Mouse (Mus musculus): Measurements from ENCODE around the gene Pomgnt2.

Gene Pomgnt2

GRCm38 (mm10) chr9:122012816-122013215 is 15.9 kb upstream of the Pomgnt2 start:
- no peak for DNase-seq (ENCODE audit: low read depth)

DNA sequence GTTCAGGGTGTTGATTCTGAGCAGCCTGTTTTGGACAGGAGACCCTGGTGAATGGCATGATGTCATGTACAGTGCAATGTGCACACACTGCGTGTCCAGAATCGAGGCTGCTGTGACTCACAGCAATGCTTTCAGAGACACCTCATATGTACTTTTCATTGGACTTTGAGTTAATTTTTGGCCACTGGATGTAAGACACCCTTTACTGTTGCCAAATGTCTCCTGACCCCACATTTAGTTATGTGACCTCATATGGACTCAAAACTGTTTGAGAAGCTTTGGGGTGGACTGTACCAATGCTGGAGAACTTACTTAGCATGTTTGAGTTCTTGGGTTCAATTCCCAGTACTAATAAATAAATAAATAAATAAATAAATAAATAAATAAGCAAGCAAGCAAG is 13.8 kb upstream of the Pomgnt2 start:
- DNase-seq (ENCODE audit: low read depth), result no peak

DNA sequence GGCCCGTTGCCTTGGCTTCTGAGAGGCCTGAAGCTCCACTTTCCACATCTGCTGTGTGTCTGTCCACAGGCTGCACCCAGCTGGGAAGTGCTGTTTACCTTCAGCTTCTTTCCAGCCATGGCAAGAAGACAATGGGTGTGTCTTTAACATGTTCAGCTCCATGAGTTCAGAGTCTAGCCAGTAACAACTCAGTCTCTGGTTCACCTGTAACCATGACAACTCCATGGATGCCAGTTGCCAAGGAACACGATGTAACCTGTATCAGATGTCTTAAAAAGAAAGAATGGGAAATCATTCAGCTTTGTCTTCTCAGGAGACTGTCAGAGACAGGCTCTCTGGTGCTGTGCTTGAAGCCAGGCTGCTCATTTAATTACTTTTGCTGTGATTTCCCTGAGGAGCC is 12.0 kb upstream of the Pomgnt2 start:
- no peak for DNase-seq (ENCODE audit: low read depth)

DNA sequence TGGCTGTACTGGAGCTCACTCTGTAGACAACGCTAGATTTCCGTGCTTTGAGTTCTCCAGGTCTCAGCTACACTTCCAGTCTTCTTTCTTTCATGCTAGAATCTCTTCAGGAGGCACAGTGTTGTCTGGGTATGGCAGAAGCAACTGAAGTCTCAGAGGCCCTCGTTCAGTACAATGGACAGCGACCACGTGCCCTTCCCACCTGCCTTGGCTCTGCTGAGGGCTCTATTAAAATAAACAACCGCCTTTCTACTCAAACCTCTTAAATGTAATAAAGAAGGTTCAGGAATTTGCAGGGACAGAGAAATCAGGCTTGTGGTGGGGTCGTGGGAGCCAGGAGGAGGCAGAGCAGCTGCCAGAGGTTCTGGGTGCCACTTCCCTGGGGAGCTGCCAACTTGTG is 9.7 kb upstream of the Pomgnt2 start:
- DNase-seq (ENCODE audit: low read depth), result no peak

DNA sequence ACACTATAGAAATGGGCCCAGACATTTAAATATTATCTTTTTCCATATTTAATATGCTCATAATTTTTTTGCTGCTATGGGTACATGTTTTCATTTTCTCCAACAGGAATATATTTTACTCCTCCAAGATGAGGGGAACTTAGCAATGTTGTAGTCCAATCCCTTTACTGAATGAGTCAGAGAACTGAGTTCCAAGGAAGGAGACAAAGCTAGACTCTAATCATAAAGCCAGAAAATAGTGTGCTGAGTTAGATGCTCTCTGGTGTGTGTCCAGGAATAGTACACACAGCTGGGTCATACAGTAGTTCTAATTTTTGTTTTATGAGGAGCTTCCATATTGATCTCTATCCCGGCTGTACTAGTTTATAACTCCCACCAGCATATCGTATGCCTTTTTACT is 9.3 kb upstream of the Pomgnt2 start:
- no peak for DNase-seq (ENCODE audit: low read depth)

DNA sequence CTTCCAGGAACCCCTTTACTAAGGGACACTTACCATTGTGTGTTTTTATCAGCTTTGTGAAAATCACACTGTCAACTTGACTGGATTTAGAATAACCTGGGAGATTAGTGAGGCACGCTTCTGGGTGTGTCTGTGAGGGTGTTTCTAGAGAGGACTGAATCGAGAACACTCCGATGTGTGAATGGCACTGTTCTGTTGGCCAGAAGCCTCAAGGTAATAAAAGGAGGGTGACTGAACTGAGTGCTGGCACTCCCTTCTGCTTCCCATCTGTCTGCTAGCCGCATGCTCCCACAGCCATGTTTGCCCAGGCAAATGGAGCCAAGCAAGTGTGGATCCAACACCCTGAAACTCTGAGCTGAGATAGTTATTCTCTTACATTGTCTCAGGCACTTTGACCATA is 1.1 kb upstream of the Pomgnt2 start:
- DNase-seq (ENCODE audit: low read depth), result no peak

DNA sequence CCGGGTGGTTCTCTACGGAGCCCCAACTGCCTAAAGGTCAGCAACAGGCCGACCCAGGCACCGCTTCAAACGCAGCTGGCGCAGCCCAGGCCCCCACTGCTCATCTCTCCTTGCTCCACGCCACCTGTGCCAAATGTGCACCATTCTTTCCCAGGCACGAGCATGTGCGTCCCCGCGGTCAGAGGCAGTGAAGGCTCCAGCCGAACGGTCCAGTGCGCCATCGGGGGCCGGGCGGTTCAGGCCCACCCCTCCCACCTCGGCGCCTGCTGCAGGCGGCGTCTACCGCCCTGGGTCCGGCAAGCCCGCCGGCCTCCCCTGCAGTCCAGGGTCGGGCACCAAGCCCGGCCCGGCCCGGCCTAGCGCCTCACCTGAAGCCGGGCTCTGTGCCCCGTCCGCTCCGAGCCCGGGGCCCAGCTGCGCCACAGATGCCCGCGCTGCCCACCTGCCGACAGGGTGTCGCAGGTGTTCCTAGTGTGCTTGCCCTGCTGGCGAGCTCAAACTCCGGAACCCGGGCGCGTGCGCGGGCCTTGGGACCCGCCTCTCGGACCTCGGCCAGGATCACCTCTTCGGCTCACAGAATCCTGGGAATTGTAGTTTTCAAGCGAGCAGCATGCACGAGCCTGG is 1.3 kb downstream of the Pomgnt2 start:
- no peak for DNase-seq (ENCODE audit: low read depth)

DNA sequence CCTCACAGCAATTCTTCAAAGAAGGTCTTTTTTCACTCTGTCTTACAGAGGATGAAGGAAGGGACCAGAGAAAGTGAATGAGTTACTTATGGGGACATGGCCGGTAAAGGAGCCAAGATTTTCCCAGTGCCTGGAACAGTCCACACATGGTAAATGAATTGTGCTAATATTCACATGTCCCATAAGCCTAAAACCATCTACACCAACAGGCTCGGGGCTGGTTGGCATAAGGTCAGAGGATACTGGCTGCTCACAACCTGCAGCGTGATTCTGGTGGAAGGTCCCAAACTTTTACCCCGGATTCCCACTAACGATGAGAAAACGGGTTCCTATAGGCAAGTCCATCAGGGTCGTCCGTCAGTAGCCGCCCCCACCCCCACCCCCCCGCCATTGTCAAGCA is 1.8 kb downstream of the Pomgnt2 start:
- DNase-seq (ENCODE audit: low read depth), result no peak

- DNase-seq (ENCODE audit: low read depth), result no peak
Observed at GRCm38 (mm10) chr9:121993047-121993446, 3.9 kb downstream of the Pomgnt2 start.

DNA sequence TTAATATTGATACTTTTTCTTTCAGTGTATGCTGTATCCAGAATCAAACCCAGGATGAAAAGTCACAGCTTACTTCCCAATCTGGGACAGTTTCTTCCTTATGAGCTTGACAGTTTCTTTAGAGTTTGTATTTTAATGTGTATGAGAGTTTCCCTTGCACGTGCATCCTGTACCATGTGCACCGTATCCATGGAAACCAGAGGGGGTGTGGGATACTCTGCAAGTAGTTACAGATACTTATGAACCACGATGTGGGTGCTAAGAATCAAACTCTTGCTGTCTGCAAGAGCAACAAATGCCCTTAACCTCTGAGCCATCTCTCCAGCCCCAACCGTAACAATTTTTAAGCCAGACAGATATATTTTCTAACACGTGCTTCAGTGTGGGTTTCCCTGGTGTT is 5.9 kb downstream of the Pomgnt2 start:
- DNase-seq (ENCODE audit: low read depth), result no peak

GRCm38 (mm10) chr9:121989536-121989935 is 7.4 kb downstream of the Pomgnt2 start:
- DNase-seq (ENCODE audit: low read depth), result no peak

GRCm38 (mm10) chr9:121988910-121989309 is 8.0 kb downstream of the Pomgnt2 start:
- no peak for DNase-seq (ENCODE audit: low read depth)

DNA sequence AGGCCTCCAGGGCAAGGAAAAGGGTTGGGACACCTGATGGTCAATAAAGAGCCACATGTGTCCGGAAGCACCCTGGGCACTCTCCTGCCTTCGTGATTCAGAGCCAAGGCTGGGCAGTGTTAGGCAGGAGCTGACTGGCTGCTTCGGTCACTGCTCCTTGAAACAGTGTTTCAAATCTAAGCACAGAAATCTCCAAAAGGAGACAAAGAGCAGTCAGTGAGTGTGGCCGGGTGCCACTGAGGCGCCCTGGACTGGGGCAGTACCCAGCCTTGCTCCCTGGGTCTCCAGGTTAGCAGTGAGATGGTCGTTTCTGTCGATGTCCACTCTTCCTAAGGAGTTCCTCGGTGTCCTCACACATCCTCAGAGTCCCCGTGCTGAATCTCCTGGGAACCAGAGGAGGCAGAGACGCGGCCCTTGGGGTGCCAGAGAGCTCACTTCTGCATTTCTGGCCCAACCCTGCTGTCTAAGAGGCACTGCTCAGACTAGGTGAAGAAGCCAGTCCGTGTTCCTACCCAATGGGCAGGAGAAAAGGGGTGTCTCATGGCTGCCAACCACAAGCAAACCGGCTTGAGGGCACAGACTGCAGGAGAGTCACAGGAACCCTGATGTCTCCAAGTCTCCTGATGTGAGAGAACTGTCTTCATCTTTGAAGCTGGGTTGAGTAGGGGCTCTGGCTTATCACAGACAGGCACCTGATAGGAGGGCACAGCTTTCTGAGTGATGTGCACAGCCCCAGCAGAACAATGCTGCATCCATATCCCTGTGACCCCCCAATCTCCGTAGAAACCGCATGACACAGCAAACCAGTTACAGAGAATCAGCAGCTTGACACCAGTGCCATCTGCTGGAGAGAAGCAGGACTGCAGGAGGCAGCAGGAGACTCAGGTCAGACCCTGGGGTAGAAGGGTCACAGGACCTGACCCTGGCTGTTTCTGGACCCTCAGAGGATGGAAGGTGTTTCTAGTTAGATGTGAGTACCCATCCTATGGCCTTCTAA is 12.1 kb downstream of the Pomgnt2 start:
- DNase-seq (ENCODE audit: low read depth), result peak; percentile 76

- peak; percentile 55 for DNase-seq (ENCODE audit: low read depth)
Observed at GRCm38 (mm10) chr9:121983504-121983903, 13.4 kb downstream of the Pomgnt2 start.

GRCm38 (mm10) chr9:121982665-121983064 is 14.2 kb downstream of the Pomgnt2 start:
- DNase-seq (ENCODE audit: low read depth), result no peak

- no peak for DNase-seq (ENCODE audit: low read depth)
Observed at GRCm38 (mm10) chr9:121982214-121982613, 14.7 kb downstream of the Pomgnt2 start.

- no peak for DNase-seq (ENCODE audit: low read depth)
Observed at GRCm38 (mm10) chr9:121981466-121982105, 15.3 kb downstream of the Pomgnt2 start.

DNA sequence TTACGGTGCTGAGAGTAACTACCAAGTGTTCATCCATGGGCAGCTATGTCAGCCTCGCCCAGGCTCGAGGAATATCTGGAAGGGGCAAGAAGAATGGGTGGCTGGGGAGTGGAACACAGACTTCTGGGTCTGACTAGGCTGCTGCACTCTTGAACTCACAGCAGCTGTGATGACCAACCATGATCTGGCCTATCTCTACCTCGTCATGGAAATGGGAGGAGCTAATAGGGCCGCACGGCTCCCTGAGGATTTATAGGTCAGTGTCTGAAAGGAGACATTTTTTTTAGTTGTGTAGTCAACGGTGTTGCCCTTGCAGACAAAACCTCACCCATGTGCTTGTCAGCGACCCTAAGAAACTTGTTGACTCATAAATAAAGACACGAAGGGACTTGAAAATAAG is 15.9 kb downstream of the Pomgnt2 start:
- no peak for DNase-seq (ENCODE audit: low read depth)

GRCm38 (mm10) chr9:121975321-121975720 is 21.6 kb downstream of the Pomgnt2 start:
- DNase-seq (ENCODE audit: low read depth), result no peak

GRCm38 (mm10) chr9:121974141-121974986 is 22.5 kb downstream of the Pomgnt2 start:
- DNase-seq (ENCODE audit: low read depth), result no peak

- no peak for DNase-seq (ENCODE audit: low read depth)
Observed at GRCm38 (mm10) chr9:121973207-121973606, 23.7 kb downstream of the Pomgnt2 start.

- no peak for DNase-seq (ENCODE audit: low read depth)
Observed at GRCm38 (mm10) chr9:121969841-121970381, 27.0 kb downstream of the Pomgnt2 start.
